Mouse (Mus musculus) cerebellum, adult 2 months (tissue): ENCODE data around the gene Ctc1. TPM values are rescaled to one million over a fixed set of nuclear protein-coding genes. Genes with fewer than 3 reads are reported as not detected.

Experiments used
- DNase-seq, 2 experiments: peaks; one replicate each; pipeline ENCODE4 v3.0.0; 2021
- H3K27ac ChIP-seq: fragments of 200-500 bp; 2 replicates; pipeline ENCODE4 v1.5.1; 2012; ENCODE audit warnings: low read length, control low read depth, inconsistent platforms; ENCODE audit not compliant: insufficient read depth
- H3K27me3 ChIP-seq: fragments of 200-500 bp; 2 replicates; pipeline ENCODE4 v1.6.1; 2012; ENCODE audit warnings: inconsistent platforms, mild to moderate bottlenecking, low read length, moderate library complexity; ENCODE audit not compliant: control insufficient read depth, insufficient read depth
- H3K4me1 ChIP-seq: fragments of 200-500 bp; 2 replicates; pipeline ENCODE4 v1.6.1; 2011; ENCODE audit warnings: low read length; ENCODE audit not compliant: control insufficient read depth, insufficient read depth
- H3K4me3 ChIP-seq: fragments of 200-500 bp; replicated peaks from 2 replicates; pipeline ENCODE3; 2011; ENCODE audit warnings: mild to moderate bottlenecking, low read depth, low read length, control low read depth; ENCODE audit not compliant: insufficient read depth
- CTCF ChIP-seq: fragments of 200-500 bp; IDR thresholded peaks from 2 replicates; pipeline ENCODE4 v1.5.1; 2011; ENCODE audit warnings: low read depth, mild to moderate bottlenecking, control low read depth, low read length, moderate library complexity, borderline replicate concordance; ENCODE audit not compliant: insufficient read depth
- POLR2A ChIP-seq: fragments of 200-500 bp; IDR thresholded peaks from 2 replicates; pipeline ENCODE4 v1.6.1; 2011; ENCODE audit warnings: low read length, control low read depth, borderline replicate concordance; ENCODE audit not compliant: insufficient read depth
- WGBS: fragments of 180-500 bp; shearing (Covaris S2); methylation state at CpG from one replicate; pipeline ENCODE4 v1.1.7; 2018; 5-methylcytosine and 5-hydroxymethylcytosine counted together
- polyA plus RNA-seq: library from polyadenylated mRNA; depleted of rRNA; stranded (reverse); fragments of >200 nt; gene quantifications from 2 replicates; pipeline ENCODE4 v1.2.3, GENCODE M21; 2012

Gene Ctc1
- polyA plus RNA-seq, 1 experiment: 46.3 TPM

- TF ChIP-seq CTCF (no peak), POLR2A (no peak)
- no peaks in the 10 kb centered on the region for H3K27me3 ChIP-seq
- H3K4me3 ChIP-seq: peak overlapping the region; percentile 84
- DNase-seq: peak in 1 of 2 experiments; percentile 44
- under 1% methylated on average over 19 of the region's 19 CpGs for WGBS
- peak overlapping the region; percentile 81 for H3K27ac ChIP-seq
- peaks cover 4% of the 10 kb centered on the region; the same call in 1 of the 2 replicates for H3K4me1 ChIP-seq
Measured at GRCm38 (mm10) chr11:69058729-69059356, 43.1 kb downstream of the Ctc1 start.

GRCm38 (mm10) chr11:69059357-69059974 lies 43.8 kb downstream of the Ctc1 start, which contains the start of gene Borcs6:
Gene Borcs6, plus strand, starts transcription at chr11:69059717.
- TF ChIP-seq CTCF (no peak), POLR2A (peak; percentile 48; the same call in 1 of the 2 replicates)
- peak within 1 kb of the TSS; percentile 81 for H3K27ac ChIP-seq

GRCm38 (mm10) chr11:69059975-69060411 lies 44.3 kb downstream of the Ctc1 start:
- WGBS: under 1% methylated on average over 49 of the region's 49 CpGs
- Histone ChIP-seq H3K4me1 (peaks cover 4% of the 10 kb centered on the region; the same call in 1 of the 2 replicates), H3K27me3 (no peaks in the 10 kb centered on the region), H3K27ac (peak overlapping the region; percentile 63), H3K4me3 (peak overlapping the region; percentile 84)
- DNase-seq: peak in 1 of 2 experiments; percentile 66
- TF ChIP-seq POLR2A (no peak), CTCF (no peak)

More at GRCm38 (mm10) chr11:69059357-69059974, 43.8 kb downstream of the Ctc1 start, which contains the start of gene Borcs6:
- DNase-seq: peak; percentile 93 to 99
- H3K4me1 ChIP-seq: peaks cover 4% of the 10 kb centered on the region; the same call in 1 of the 2 replicates
- H3K4me3 ChIP-seq: peak within 1 kb of the TSS; percentile 84
- WGBS: 1% methylated on average over 64 of the region's 64 CpGs
- no peaks in the 10 kb centered on the region for H3K27me3 ChIP-seq

- Histone ChIP-seq H3K4me3 (peak overlapping the region; percentile 84), H3K27me3 (no peaks in the 10 kb centered on the region), H3K4me1 (peaks cover 4% of the 10 kb centered on the region; the same call in 1 of the 2 replicates), H3K27ac (peak overlapping the region; percentile 63; the same call in 1 of the 2 replicates)
- WGBS: 3% methylated on average over 40 of the region's 40 CpGs
- TF ChIP-seq CTCF: no peak
- TF ChIP-seq POLR2A: no peak
- peak; percentile 49 to 55 for DNase-seq
Measured at GRCm38 (mm10) chr11:69060448-69061254, 44.9 kb downstream of the Ctc1 start.

- H3K4me1 ChIP-seq: peaks cover 4% of the 10 kb centered on the region; the same call in 1 of the 2 replicates
- no peaks in the 10 kb centered on the region for H3K27me3 ChIP-seq
- WGBS: 22% methylated on average over 17 of the region's 17 CpGs
- TF ChIP-seq CTCF (no peak), POLR2A (no peak)
- DNase-seq: peak; percentile 26 to 44
- no peak overlapping the region for H3K27ac ChIP-seq
- H3K4me3 ChIP-seq: peak overlapping the region; percentile 84
Measured at GRCm38 (mm10) chr11:69061255-69061912, 45.7 kb downstream of the Ctc1 start.

- H3K27ac ChIP-seq: no peak overlapping the region
- H3K4me1 ChIP-seq: peaks cover 4% of the 10 kb centered on the region; the same call in 1 of the 2 replicates
- whole genome bisulfite sequencing: 2% methylated on average over 17 of the region's 17 CpGs
- no peaks in the 10 kb centered on the region for H3K27me3 ChIP-seq
- peak overlapping the region; percentile 95 for H3K4me3 ChIP-seq
- no peak for TF ChIP-seq CTCF
- peak; percentile 19; the same call in 1 of the 2 replicates for TF ChIP-seq POLR2A
- peak; percentile 73 to 78 for DNase-seq
Measured at GRCm38 (mm10) chr11:69062194-69062760, 46.6 kb downstream of the Ctc1 start.
